Mouse (Mus musculus): Measurements from ENCODE around the gene 2310039H08Rik. TPM values are rescaled to one million over a fixed set of nuclear protein-coding genes. Genes with fewer than 3 reads are reported as not detected.
"Not testable (repeated sequence)": the region's sequence is repeated elsewhere in the genome, so short reads cannot be mapped to it uniquely, and the experiment has no call there.

Gene 2310039H08Rik
- polyA plus RNA-seq, 1 experiment from 2014 or later: 124 TPM

DNA sequence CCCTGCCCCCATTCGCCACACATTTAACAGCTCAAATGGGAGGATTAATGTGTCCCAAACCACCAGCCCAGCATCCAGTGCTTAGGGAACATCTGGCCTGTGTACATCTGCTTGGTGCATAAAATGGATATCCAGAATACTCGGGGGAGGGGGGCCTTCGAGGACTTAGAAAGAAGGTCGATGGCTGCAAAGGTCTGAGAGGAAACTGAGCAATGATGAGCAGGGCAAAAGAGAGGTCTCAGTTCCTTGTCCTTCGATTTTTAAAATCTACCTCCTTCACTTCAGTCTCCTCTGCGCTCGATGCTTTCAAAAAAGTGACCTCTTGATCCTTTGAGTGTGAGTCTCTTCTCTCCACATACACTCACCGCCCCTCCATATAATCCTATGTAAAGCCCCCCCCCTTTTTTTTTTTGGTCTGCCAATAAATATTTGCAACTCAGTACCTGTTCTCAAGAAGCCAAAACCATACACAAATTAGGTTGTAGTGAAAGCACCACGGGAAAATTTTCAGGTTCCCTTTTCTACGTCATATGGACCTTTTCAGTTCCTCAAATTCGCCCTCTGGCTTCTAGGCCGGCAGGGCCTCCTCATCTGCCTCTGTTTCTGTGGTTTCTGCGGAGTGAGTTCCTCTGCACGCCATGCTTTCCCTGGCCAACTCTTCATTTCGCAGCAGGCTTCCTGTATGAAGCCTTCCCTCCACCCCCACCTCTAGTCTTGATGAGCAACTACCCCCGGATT is 21.2 kb upstream of the 2310039H08Rik start:
- H3K36me3 ChIP-seq (ENCODE audit: control insufficient read depth, insufficient read depth): 0 out of 2 replicates have a peak, but pooled peaks cover 8% of the 10 kb centered on the region
- no peaks in the 10 kb centered on the region for H3K9me3 ChIP-seq (ENCODE audit: control insufficient read depth)
- H3K27ac ChIP-seq (ENCODE audit: low read depth, low read length): peak overlapping the region; percentile 91
- no peaks in the 10 kb centered on the region; the same call in 1 of the 2 replicates for H3K4me1 ChIP-seq (replicated peaks; ENCODE audit: control insufficient read depth, insufficient read depth, low read length)
- peak overlapping the region; percentile 87 for H3K9ac ChIP-seq (ENCODE audit: low read depth, low read length)
- H3K27me3 ChIP-seq (replicated peaks; ENCODE audit: control insufficient read depth, insufficient read depth, low read length): no peaks in the 10 kb centered on the region
- H3K4me3 ChIP-seq (ENCODE audit: low read depth, low read length): peak overlapping the region; percentile 95
- WGBS: 22% methylated on average over 16 of the region's 16 CpGs
- peak overlapping the region; percentile 82 for H3K4me2 ChIP-seq (replicated peaks; ENCODE audit: low read depth)
- no peak for TF ChIP-seq CTCF (IDR thresholded peaks at IDR 0.05; ENCODE audit: low read depth)
- peak; percentile 25; the same call in 1 of the 2 replicates for ATAC-seq

DNA sequence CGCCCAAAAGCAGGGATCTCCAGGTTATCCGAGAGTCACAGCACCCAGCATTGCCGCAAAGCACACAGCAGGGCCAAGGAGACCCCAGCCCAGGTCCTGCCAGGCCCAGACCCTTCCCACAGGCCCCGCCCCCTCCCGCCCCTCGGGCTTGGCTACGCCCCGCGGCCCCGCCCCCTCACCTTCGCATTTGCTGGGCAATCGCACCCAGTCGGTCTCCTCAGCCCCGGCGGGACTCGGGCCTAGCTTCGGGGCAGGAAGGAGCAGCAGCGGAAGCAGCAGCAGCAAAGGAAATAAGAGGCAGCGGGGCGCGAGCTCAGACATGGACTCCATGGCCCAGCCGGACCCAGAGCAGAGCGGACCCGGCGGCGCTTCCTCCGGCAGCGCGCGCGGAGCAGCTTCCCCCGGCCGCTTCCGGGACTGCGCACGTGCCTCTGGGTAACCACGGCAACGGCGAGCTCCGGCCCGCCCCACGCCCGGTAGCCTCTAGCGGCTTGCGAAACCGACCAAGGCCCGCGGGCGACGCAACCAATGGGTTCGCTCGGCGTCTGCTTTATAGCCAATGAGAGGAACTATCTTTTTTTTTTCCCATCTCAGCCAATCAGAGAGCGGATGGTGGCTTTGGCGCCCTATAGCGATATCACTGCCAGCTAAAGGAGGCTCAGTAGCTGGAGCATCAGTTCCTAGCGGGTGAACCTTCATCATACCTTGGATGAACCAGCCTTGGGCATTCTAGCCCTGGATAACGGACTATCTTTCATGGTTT is 20.5 kb upstream of the 2310039H08Rik start, which contains the start of gene Cnpy3:
Gene Cnpy3, minus strand, starts transcription at position 421 of the 763 bp plus-strand sequence.
- Histone ChIP-seq H3K27me3 (replicated peaks; ENCODE audit: control insufficient read depth, insufficient read depth, low read length) (no peaks in the 10 kb centered on the region), H3K36me3 (ENCODE audit: control insufficient read depth, insufficient read depth) (0 out of 2 replicates have a peak, but pooled peaks cover 4% of the 10 kb centered on the region)

DNA sequence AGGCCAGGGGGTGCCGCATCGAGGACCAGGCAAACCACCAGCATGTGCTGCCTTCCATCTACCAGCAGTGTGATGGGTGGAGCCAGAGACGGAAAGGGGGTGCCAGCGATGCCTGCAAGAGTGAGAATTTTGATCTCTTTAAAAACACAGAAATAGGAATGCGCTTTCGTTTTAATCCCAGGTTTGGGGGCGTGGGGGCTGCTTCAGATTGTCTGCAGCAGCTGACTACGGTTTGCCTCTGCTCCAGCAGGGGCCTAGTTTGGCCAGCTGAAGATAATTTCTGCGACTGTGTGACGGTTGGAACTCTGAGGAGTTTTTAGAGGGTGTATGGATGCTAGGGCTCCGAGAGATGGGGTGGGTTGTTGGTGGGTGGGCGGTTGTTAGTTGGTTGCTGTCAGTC is 13.7 kb upstream of the 2310039H08Rik start:
- Histone ChIP-seq H3K9me3 (ENCODE audit: control insufficient read depth) (no peaks in the 10 kb centered on the region), H3K9ac (ENCODE audit: low read depth, low read length) (no peak overlapping the region), H3K27me3 (replicated peaks; ENCODE audit: control insufficient read depth, insufficient read depth, low read length) (no peaks in the 10 kb centered on the region), H3K4me2 (replicated peaks; ENCODE audit: low read depth) (no peak overlapping the region), H3K4me3 (ENCODE audit: low read depth, low read length) (no peak overlapping the region), H3K27ac (ENCODE audit: low read depth, low read length) (no peak overlapping the region), H3K4me1 (replicated peaks; ENCODE audit: control insufficient read depth, insufficient read depth, low read length) (no peaks in the 10 kb centered on the region), H3K36me3 (ENCODE audit: control insufficient read depth, insufficient read depth) (no peaks in the 10 kb centered on the region)
- no peak for ATAC-seq
- no peak for TF ChIP-seq CTCF (IDR thresholded peaks at IDR 0.05; ENCODE audit: low read depth)
- WGBS: 82% methylated on average over 12 of the region's 12 CpGs

More for the DNA sequence above, 20.5 kb upstream of the 2310039H08Rik start, which contains the start of gene Cnpy3:
- ATAC-seq: peak; percentile 99
- no peak for TF ChIP-seq CTCF (IDR thresholded peaks at IDR 0.05; ENCODE audit: low read depth)
- no peaks in the 10 kb centered on the region for H3K9me3 ChIP-seq (ENCODE audit: control insufficient read depth)
- peak within 1 kb of the TSS; percentile 91 for H3K27ac ChIP-seq (ENCODE audit: low read depth, low read length)
- WGBS: 0% methylated on average over 58 of the region's 58 CpGs
- H3K4me1 ChIP-seq (replicated peaks; ENCODE audit: control insufficient read depth, insufficient read depth, low read length): no peaks in the 10 kb centered on the region; the same call in 1 of the 2 replicates
- peak within 1 kb of the TSS; percentile 87 for H3K9ac ChIP-seq (ENCODE audit: low read depth, low read length)
- peak within 1 kb of the TSS; percentile 82 for H3K4me2 ChIP-seq (replicated peaks; ENCODE audit: low read depth)
- peak within 1 kb of the TSS; percentile 95 for H3K4me3 ChIP-seq (ENCODE audit: low read depth, low read length)

DNA sequence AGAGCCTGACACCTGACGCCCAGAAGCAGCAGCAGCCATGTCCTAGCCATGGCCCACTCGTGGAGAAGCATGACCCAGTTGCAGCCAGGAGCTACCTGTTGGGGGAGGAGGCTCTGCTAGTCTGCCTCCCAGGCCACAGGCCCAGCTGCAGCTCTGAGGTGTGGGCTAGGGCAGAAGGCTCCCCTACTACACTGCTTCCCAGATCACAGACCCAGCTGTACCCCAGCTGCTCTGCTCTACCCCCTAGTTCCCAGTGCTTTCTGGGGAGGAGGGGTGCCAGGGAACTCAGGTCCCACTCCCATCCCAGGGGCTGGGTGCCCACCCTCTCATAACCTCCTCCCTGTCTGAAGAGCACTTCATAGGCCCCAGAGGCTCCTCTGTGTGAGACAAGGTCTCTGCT is 8.9 kb upstream of the 2310039H08Rik start, which contains the start of gene Ptcra:
Gene Ptcra, minus strand, starts transcription at position 169 of the 400 bp plus-strand sequence.
- no peak within 1 kb of the TSS for H3K27ac ChIP-seq (ENCODE audit: low read depth, low read length)
- H3K4me3 ChIP-seq (ENCODE audit: low read depth, low read length): no peak within 1 kb of the TSS
- H3K9me3 ChIP-seq (ENCODE audit: control insufficient read depth): no peaks in the 10 kb centered on the region
- H3K36me3 ChIP-seq (ENCODE audit: control insufficient read depth, insufficient read depth): no peaks in the 10 kb centered on the region
- TF ChIP-seq CTCF (IDR thresholded peaks at IDR 0.05; ENCODE audit: low read depth): no peak
- H3K27me3 ChIP-seq (replicated peaks; ENCODE audit: control insufficient read depth, insufficient read depth, low read length): no peaks in the 10 kb centered on the region
- 77% methylated on average over 2 of the region's 2 CpGs for WGBS
- ATAC-seq: no peak
- no peaks in the 10 kb centered on the region for H3K4me1 ChIP-seq (replicated peaks; ENCODE audit: control insufficient read depth, insufficient read depth, low read length)
- no peak within 1 kb of the TSS for H3K9ac ChIP-seq (ENCODE audit: low read depth, low read length)
- H3K4me2 ChIP-seq (replicated peaks; ENCODE audit: low read depth): no peak within 1 kb of the TSS

DNA sequence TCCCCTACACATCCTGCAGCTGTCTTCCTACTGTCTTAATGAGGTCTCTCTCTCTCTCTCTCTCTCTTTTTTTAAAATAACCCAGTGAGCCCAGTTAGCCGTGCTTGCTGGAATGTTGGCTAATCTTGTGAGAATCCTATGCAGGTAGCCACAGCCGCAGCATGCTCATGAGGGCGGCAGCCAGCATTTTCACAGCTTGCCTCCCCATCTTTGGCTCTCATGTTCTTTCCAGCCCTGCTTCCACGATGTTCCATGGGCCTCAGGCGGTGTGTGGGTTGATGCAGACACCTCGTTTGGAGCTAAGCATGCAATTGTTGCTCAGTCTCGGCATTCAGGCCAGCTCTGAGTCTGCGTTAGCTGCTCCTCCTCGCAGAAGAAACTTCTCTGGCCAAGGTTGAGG is 7.5 kb upstream of the 2310039H08Rik start:
- not testable (repeated sequence) for H3K9me3 ChIP-seq (ENCODE audit: control insufficient read depth); ATAC-seq; H3K4me1 ChIP-seq (replicated peaks; ENCODE audit: control insufficient read depth, insufficient read depth, low read length); H3K4me2 ChIP-seq (replicated peaks; ENCODE audit: low read depth); H3K9ac ChIP-seq (ENCODE audit: low read depth, low read length); H3K36me3 ChIP-seq (ENCODE audit: control insufficient read depth, insufficient read depth); H3K27ac ChIP-seq (ENCODE audit: low read depth, low read length); H3K27me3 ChIP-seq (replicated peaks; ENCODE audit: control insufficient read depth, insufficient read depth, low read length); H3K4me3 ChIP-seq (ENCODE audit: low read depth, low read length)
- WGBS: 67% methylated on average over 9 of the region's 9 CpGs

DNA sequence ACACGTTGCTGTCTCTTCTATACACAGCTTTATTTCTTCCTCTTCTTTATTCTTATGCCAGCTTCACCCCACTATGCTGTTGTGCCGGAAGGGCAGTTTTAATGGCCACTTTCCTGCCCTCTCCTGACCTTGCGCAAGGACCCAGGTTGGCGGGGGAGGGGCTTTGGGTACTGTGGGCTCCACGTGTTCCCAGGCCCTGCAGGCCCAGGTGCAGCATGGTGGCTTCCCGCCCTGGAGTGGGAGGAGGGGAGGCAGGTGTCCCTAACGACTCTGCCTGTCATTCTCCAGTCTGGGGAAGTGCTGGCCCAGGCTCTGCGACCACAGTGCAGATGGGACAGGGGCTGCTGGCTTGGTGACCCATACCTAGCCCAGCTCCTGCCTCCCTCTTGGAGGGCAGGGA is 4.6 kb upstream of the 2310039H08Rik start:
- H3K9me3 ChIP-seq (ENCODE audit: control insufficient read depth): no peaks in the 10 kb centered on the region
- H3K36me3 ChIP-seq (ENCODE audit: control insufficient read depth, insufficient read depth): no peaks in the 10 kb centered on the region
- 44% methylated on average over 8 of the region's 8 CpGs for WGBS
- H3K27ac ChIP-seq (ENCODE audit: low read depth, low read length): no peak overlapping the region
- no peak overlapping the region for H3K4me3 ChIP-seq (ENCODE audit: low read depth, low read length)
- H3K9ac ChIP-seq (ENCODE audit: low read depth, low read length): no peak overlapping the region
- no peak for TF ChIP-seq CTCF (IDR thresholded peaks at IDR 0.05; ENCODE audit: low read depth)
- no peak for ATAC-seq
- H3K27me3 ChIP-seq (replicated peaks; ENCODE audit: control insufficient read depth, insufficient read depth, low read length): no peaks in the 10 kb centered on the region
- H3K4me2 ChIP-seq (replicated peaks; ENCODE audit: low read depth): no peak overlapping the region
- no peaks in the 10 kb centered on the region for H3K4me1 ChIP-seq (replicated peaks; ENCODE audit: control insufficient read depth, insufficient read depth, low read length)
